Mouse (Mus musculus): ENCODE results near the gene Gm21988. TPM values are rescaled to one million over a fixed set of nuclear protein-coding genes. Genes with fewer than 3 reads are reported as not detected.
A peak's percentile ranks its signal among the peaks of the same experiment; 100 is the strongest.

Gm21988 gene
- polyA plus RNA-seq, 1 experiment from 2014 or later, result 9.0 TPM

DNA sequence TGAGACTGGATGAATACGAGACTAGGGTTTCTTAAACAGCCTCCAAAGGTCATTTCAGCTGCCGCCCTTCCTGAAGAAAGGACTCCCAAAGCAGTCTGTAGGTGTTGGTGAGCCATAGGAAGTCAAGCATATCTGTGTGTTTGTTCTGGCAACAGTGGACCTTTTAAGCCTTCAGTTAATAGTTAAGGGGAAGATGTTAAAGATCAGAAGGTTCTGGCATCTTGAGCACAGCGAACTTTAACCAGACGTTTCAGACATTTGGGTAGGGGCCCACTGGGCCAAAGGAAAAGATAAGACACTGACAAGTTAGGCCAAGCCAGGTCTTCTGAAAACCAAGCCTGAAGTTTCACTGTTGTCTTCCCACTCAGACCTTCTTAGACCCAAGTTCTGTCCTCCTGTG lies 21.6 kb downstream of the Gm21988 start:
- H3K4me1 ChIP-seq (replicated peaks; ENCODE audit: control insufficient read depth, insufficient read depth, low read length), result peaks cover 13% of the 10 kb centered on the region
- WGBS, result 69% methylated on average over 4 of the region's 4 CpGs
- peaks cover 13% of the 10 kb centered on the region; the same call in 1 of the 2 replicates for H3K36me3 ChIP-seq (ENCODE audit: control insufficient read depth, insufficient read depth, low read length)
- H3K4me2 ChIP-seq (ENCODE audit: low read length), result no peak overlapping the region
- no peak overlapping the region for H3K27ac ChIP-seq (ENCODE audit: low read depth)
- DNase-seq (ENCODE audit: low spot score) (no peak), ATAC-seq (replicated peaks; ENCODE audit: low FRiP score, low TSS enrichment, low read depth) (no peak)
- no peak overlapping the region for H3K4me3 ChIP-seq (ENCODE audit: low read depth, low read length)
- no peaks in the 10 kb centered on the region for H3K9me3 ChIP-seq (ENCODE audit: control insufficient read depth, low read length)
- no peak overlapping the region for H3K9ac ChIP-seq (ENCODE audit: low read length)
- peaks cover 40% of the 10 kb centered on the region for H3K27me3 ChIP-seq (replicated peaks; ENCODE audit: control insufficient read depth, insufficient read depth, low read length)

DNA sequence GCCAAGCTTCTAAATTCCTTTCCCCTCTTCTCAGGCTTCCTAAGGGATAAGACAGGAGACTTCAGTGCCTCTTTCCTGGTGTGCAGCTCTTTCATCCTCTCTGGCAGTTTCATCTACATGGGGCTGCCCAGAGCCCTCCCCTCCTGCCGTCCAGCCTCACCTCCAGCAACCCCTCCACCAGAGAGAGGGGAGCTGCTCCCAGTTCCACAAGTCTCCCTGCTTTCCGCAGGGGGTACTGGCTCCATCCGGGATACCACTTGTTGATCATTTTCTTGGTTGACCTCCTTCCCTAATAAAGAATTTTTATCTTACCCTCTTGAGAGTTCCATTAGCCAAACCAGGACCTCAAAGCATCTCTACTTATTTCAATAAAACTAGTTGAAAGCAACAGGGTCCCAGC lies 23.5 kb downstream of the Gm21988 start:
- WGBS, result 74% methylated on average over 3 of the region's 3 CpGs
- Histone ChIP-seq H3K4me3 (ENCODE audit: low read depth, low read length) (no peak overlapping the region), H3K4me2 (ENCODE audit: low read length) (no peak overlapping the region), H3K27ac (ENCODE audit: low read depth) (no peak overlapping the region), H3K4me1 (replicated peaks; ENCODE audit: control insufficient read depth, insufficient read depth, low read length) (peaks cover 13% of the 10 kb centered on the region), H3K27me3 (replicated peaks; ENCODE audit: control insufficient read depth, insufficient read depth, low read length) (peaks cover 41% of the 10 kb centered on the region), H3K9me3 (ENCODE audit: control insufficient read depth, low read length) (no peaks in the 10 kb centered on the region), H3K9ac (ENCODE audit: low read length) (no peak overlapping the region), H3K36me3 (ENCODE audit: control insufficient read depth, insufficient read depth, low read length) (peaks cover 13% of the 10 kb centered on the region; the same call in 1 of the 2 replicates)
- DNase-seq (ENCODE audit: low spot score), result no peak
- no peak for ATAC-seq (replicated peaks; ENCODE audit: low FRiP score, low TSS enrichment, low read depth)

DNA sequence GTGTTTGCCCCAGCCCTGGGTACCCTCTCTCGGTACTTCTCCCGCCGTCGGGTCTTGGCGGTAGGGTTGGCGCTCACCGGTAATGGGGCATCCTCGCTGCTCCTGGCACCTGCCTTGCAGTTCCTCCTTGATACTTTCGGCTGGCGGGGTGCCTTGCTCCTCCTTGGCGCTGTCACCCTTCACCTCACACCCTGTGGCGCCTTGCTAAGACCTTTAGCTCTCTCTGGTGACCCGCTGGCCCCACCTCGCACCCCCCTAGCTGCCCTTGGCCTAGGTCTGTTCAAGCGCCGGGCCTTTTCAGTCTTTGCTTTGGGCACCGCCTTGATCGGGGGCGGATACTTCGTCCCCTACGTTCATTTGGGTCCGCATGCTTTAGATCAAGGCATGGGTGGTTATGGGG lies 24.3 kb downstream of the Gm21988 start:
- H3K27me3 ChIP-seq (replicated peaks; ENCODE audit: control insufficient read depth, insufficient read depth, low read length), result peaks cover 41% of the 10 kb centered on the region
- no peak overlapping the region for H3K4me3 ChIP-seq (ENCODE audit: low read depth, low read length)
- peaks cover 12% of the 10 kb centered on the region for H3K4me1 ChIP-seq (replicated peaks; ENCODE audit: control insufficient read depth, insufficient read depth, low read length)
- H3K9ac ChIP-seq (ENCODE audit: low read length), result no peak overlapping the region
- H3K27ac ChIP-seq (ENCODE audit: low read depth), result no peak overlapping the region
- no peak for DNase-seq (ENCODE audit: low spot score)
- ATAC-seq (replicated peaks; ENCODE audit: low FRiP score, low TSS enrichment, low read depth), result no peak
- WGBS, result 23% methylated on average over 22 of the region's 22 CpGs
- H3K36me3 ChIP-seq (ENCODE audit: control insufficient read depth, insufficient read depth, low read length), result peaks cover 13% of the 10 kb centered on the region; the same call in 1 of the 2 replicates
- H3K9me3 ChIP-seq (ENCODE audit: control insufficient read depth, low read length), result no peaks in the 10 kb centered on the region
- H3K4me2 ChIP-seq (ENCODE audit: low read length), result no peak overlapping the region

DNA sequence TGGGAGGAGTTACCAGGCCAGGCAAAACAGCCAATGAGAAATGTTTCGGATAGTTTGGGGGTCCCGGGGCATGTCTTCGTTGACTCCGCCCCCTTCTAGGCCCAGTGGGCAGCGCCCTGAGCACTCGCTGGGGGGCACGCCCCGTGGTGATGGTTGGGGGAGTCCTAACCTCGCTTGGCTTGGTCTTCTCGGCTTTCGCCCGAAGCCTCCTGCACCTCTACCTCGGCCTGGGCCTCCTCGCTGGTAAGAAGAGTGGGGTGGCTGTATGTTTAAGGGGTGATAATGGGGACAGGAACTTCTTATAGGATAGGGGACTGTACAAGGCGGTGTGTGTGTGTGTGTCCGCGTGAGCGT lies 24.8 kb downstream of the Gm21988 start:
- peak overlapping the region; percentile 28 for H3K4me3 ChIP-seq (ENCODE audit: low read depth, low read length)
- no peaks in the 10 kb centered on the region for H3K9me3 ChIP-seq (ENCODE audit: control insufficient read depth, low read length)
- peaks cover 41% of the 10 kb centered on the region for H3K27me3 ChIP-seq (replicated peaks; ENCODE audit: control insufficient read depth, insufficient read depth, low read length)
- H3K27ac ChIP-seq (ENCODE audit: low read depth), result no peak overlapping the region
- DNase-seq (ENCODE audit: low spot score), result peak; percentile 59
- peaks cover 8% of the 10 kb centered on the region for H3K4me1 ChIP-seq (replicated peaks; ENCODE audit: control insufficient read depth, insufficient read depth, low read length)
- WGBS, result 16% methylated on average over 18 of the region's 18 CpGs
- H3K9ac ChIP-seq (ENCODE audit: low read length), result no peak overlapping the region
- ATAC-seq (replicated peaks; ENCODE audit: low FRiP score, low TSS enrichment, low read depth), result no peak
- peaks cover 13% of the 10 kb centered on the region; the same call in 1 of the 2 replicates for H3K36me3 ChIP-seq (ENCODE audit: control insufficient read depth, insufficient read depth, low read length)
- H3K4me2 ChIP-seq (ENCODE audit: low read length), result peak overlapping the region; percentile 64

DNA sequence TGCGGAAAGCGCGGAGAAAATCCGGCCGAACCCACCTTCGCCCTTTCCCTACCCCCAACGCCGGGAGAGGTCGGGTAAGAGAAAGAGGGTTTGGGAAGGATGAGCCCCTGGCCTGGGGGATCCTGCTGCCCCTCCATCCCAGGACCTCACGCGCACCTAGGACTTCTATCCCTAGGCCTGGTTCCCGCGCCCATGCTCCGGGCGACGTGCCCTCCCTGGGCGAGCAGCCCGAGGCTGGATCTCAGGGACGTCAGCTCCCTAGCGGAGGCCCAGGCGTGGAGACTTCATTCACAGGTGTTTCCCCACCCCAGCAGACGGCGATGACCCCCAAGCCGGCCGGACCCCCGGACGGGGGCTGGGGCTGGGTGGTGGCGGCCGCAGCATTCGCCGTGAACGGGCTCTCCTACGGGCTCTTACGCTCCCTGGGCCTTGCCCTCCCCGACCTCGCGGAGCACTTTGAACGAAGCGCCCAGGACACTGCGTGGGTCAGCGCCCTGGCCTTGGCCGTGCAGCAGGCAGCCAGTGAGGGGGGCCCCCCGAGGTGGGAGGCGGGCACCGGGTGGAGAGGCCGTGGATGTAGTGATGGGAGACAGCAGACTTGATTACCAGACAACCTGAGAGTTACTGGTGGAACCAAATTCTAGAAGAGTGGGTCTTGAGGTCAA lies 25.3 kb downstream of the Gm21988 start:
- Histone ChIP-seq H3K4me1 (replicated peaks; ENCODE audit: control insufficient read depth, insufficient read depth, low read length) (peaks cover 8% of the 10 kb centered on the region), H3K4me2 (ENCODE audit: low read length) (peak overlapping the region; percentile 64), H3K9ac (ENCODE audit: low read length) (0 out of 2 replicates have a peak overlapping the region, but pooled peaks have one; percentile 14), H3K27ac (ENCODE audit: low read depth) (no peak overlapping the region), H3K36me3 (ENCODE audit: control insufficient read depth, insufficient read depth, low read length) (peaks cover 13% of the 10 kb centered on the region; the same call in 1 of the 2 replicates), H3K27me3 (replicated peaks; ENCODE audit: control insufficient read depth, insufficient read depth, low read length) (peaks cover 41% of the 10 kb centered on the region), H3K4me3 (ENCODE audit: low read depth, low read length) (peak overlapping the region; percentile 28), H3K9me3 (ENCODE audit: control insufficient read depth, low read length) (no peaks in the 10 kb centered on the region)
- peak; percentile 77 for DNase-seq (ENCODE audit: low spot score)
- 2% methylated on average over 46 of the region's 46 CpGs for WGBS
- peak; percentile 47 for ATAC-seq (replicated peaks; ENCODE audit: low FRiP score, low TSS enrichment, low read depth)

DNA sequence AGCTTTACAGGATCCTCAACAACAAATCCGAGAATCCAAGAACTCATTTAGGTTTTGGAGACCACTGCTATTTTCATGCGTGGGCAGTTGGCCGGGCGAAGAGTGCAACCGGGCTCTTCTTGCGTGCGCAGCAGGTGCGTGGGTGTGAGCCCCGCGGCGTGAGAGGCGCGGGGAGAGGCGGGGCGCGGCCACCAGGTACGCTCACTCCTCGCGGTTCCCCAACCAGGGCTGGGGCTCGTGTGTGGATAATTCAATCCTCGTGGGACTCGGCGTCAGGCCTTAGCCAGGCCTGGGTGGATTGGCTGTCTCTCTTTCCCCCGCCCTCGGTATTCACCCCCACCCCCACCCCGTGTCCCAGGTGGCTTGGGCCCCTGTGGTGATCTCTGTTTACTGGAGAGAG lies 25.9 kb downstream of the Gm21988 start:
- WGBS, result 6% methylated on average over 26 of the region's 26 CpGs
- Histone ChIP-seq H3K36me3 (ENCODE audit: control insufficient read depth, insufficient read depth, low read length) (peaks cover 13% of the 10 kb centered on the region; the same call in 1 of the 2 replicates), H3K27me3 (replicated peaks; ENCODE audit: control insufficient read depth, insufficient read depth, low read length) (peaks cover 41% of the 10 kb centered on the region), H3K9ac (ENCODE audit: low read length) (no peak overlapping the region), H3K4me2 (ENCODE audit: low read length) (peak overlapping the region; percentile 64), H3K4me1 (replicated peaks; ENCODE audit: control insufficient read depth, insufficient read depth, low read length) (peaks cover 8% of the 10 kb centered on the region), H3K4me3 (ENCODE audit: low read depth, low read length) (peak overlapping the region; percentile 28), H3K9me3 (ENCODE audit: control insufficient read depth, low read length) (no peaks in the 10 kb centered on the region), H3K27ac (ENCODE audit: low read depth) (no peak overlapping the region)
- peak; percentile 21; the same call in 1 of the 2 replicates for ATAC-seq (replicated peaks; ENCODE audit: low FRiP score, low TSS enrichment, low read depth)
- peak; percentile 63 for DNase-seq (ENCODE audit: low spot score)

DNA sequence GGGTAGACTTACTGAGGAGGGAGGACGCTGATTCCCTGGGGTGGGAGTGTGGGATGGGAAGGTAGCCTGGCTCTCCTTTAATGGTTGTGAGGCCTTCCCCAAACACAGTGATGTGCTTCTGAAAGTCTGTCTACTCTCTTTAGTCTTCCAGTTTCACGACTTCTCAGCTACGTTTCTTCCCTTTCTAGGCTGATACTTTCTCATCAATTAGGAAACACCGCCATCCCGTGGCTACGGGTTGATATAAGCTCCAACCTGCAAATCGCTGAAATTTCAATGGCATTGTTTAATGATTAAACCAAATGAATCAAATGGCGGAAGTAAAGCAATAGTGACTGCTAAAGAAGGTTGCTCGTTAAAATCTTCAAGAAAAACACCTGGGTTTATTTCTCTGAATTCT lies 26.7 kb downstream of the Gm21988 start:
- Histone ChIP-seq H3K27ac (ENCODE audit: low read depth) (no peak overlapping the region), H3K9ac (ENCODE audit: low read length) (no peak overlapping the region), H3K4me2 (ENCODE audit: low read length) (no peak overlapping the region; the same call in 1 of the 2 replicates), H3K27me3 (replicated peaks; ENCODE audit: control insufficient read depth, insufficient read depth, low read length) (peaks cover 41% of the 10 kb centered on the region), H3K36me3 (ENCODE audit: control insufficient read depth, insufficient read depth, low read length) (peaks cover 13% of the 10 kb centered on the region; the same call in 1 of the 2 replicates), H3K4me1 (replicated peaks; ENCODE audit: control insufficient read depth, insufficient read depth, low read length) (peaks cover 8% of the 10 kb centered on the region), H3K4me3 (ENCODE audit: low read depth, low read length) (no peak overlapping the region), H3K9me3 (ENCODE audit: control insufficient read depth, low read length) (no peaks in the 10 kb centered on the region)
- DNase-seq (ENCODE audit: low spot score) (peak; percentile 81), ATAC-seq (replicated peaks; ENCODE audit: low FRiP score, low TSS enrichment, low read depth) (no peak)
- WGBS, result 9% methylated on average over 9 of the region's 9 CpGs

DNA sequence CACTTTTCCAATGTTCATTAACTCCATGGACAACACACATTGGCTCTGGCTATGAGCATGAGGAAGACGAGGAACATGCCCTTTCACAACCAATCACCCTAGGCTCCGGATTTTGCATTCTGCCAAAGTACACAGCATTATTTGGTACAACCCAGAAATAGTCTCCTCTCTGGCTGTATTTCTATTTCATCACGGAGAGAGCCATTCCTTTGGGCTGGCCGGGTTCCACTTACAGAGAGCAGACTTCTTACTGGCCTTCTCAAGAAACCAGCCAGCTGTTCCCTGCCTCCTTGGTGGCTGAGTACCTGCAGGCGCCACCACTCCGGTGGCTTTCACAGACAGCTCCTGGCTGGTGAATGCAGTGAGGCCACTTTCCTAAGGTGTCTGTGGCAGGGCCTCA lies 27.2 kb downstream of the Gm21988 start, which contains the start of gene Slc16a11:
Slc16a11 (plus strand) TSS at position 330 of the 400 bp plus-strand sequence.
- Histone ChIP-seq H3K9me3 (ENCODE audit: control insufficient read depth, low read length) (no peaks in the 10 kb centered on the region), H3K27me3 (replicated peaks; ENCODE audit: control insufficient read depth, insufficient read depth, low read length) (peaks cover 41% of the 10 kb centered on the region), H3K4me1 (replicated peaks; ENCODE audit: control insufficient read depth, insufficient read depth, low read length) (peaks cover 8% of the 10 kb centered on the region), H3K27ac (ENCODE audit: low read depth) (no peak within 1 kb of the TSS), H3K4me3 (ENCODE audit: low read depth, low read length) (no peak within 1 kb of the TSS; the same call in 1 of the 2 replicates), H3K4me2 (ENCODE audit: low read length) (peak within 1 kb of the TSS; percentile 64), H3K36me3 (ENCODE audit: control insufficient read depth, insufficient read depth, low read length) (peaks cover 10% of the 10 kb centered on the region; the same call in 1 of the 2 replicates), H3K9ac (ENCODE audit: low read length) (no peak within 1 kb of the TSS)
- 60% methylated on average over 6 of the region's 6 CpGs for WGBS
- DNase-seq (ENCODE audit: low spot score) (no peak), ATAC-seq (replicated peaks; ENCODE audit: low FRiP score, low TSS enrichment, low read depth) (no peak)

DNA sequence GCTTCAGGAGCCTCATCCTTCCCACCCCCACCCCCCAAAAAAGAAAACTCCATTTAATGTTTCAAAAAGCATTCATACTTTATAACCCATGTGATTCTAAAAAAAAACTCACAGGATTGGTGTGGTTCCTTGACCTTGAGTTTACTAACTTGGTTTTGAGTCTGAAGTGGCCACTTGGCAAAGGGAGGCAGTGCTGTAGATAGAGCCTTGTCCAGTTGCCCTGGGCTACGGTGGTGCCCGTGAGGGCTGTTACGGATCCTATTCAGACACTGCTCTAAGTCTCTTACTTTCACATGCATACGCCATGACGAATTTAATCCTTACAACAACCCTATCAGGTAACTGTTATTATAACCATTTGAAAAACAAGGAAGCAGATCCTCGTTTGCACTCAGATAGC lies 27.7 kb downstream of the Gm21988 start:
- no peak overlapping the region for H3K27ac ChIP-seq (ENCODE audit: low read depth)
- H3K4me1 ChIP-seq (replicated peaks; ENCODE audit: control insufficient read depth, insufficient read depth, low read length), result peaks cover 8% of the 10 kb centered on the region
- H3K4me2 ChIP-seq (ENCODE audit: low read length), result no peak overlapping the region
- H3K4me3 ChIP-seq (ENCODE audit: low read depth, low read length), result no peak overlapping the region
- 88% methylated on average over 6 of the region's 6 CpGs for WGBS
- H3K36me3 ChIP-seq (ENCODE audit: control insufficient read depth, insufficient read depth, low read length), result peaks cover 5% of the 10 kb centered on the region; the same call in 1 of the 2 replicates
- H3K27me3 ChIP-seq (replicated peaks; ENCODE audit: control insufficient read depth, insufficient read depth, low read length), result peaks cover 40% of the 10 kb centered on the region
- no peak overlapping the region for H3K9ac ChIP-seq (ENCODE audit: low read length)
- ATAC-seq (replicated peaks; ENCODE audit: low FRiP score, low TSS enrichment, low read depth), result no peak
- no peak for DNase-seq (ENCODE audit: low spot score)
- no peaks in the 10 kb centered on the region for H3K9me3 ChIP-seq (ENCODE audit: control insufficient read depth, low read length)
